In the genomic region with DNA sequence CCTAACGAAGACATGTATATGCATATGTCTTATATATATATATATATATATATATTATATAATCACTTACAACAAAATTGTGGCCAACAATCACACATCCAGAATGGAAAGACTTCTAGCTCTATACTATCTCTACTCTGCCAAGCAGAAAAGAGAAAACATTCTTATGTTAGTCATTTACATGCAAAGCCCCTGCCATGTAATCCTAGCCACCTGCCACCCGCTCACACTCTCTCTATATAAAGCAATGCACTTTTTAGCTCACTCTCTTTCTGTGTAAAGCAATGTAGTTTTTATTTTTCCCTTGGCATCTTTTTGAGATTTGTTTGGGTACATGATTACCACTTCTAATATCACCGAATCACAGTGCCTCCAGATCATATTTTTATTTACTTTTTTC, we compare ENCODE assay signal across 32 mouse cellular contexts.
"Had no signal": no experiment of that assay in that cellular context is flagged by ENCODE, and none has a peak within 500 bp of the region (broad histone marks: within the 10 kb centered on the region; RNA-seq: fewer than 3 reads in every experiment).

No protein-coding gene starts in this region.

- ATAC-seq: liver, embryonic 12.5 days; liver, postnatal 0 days; lung, postnatal 0 days; midbrain, embryonic 13.5 days; midbrain, embryonic 15.5 days; midbrain, embryonic 16.5 days had no signal

- H3K4me2 ChIP-seq: limb, embryonic 12.5 days; limb, embryonic 13.5 days; limb, embryonic 15.5 days; liver, embryonic 11.5 days; liver, embryonic 12.5 days; liver, embryonic 13.5 days; liver, embryonic 15.5 days; lung, embryonic 14.5 days; lung, embryonic 15.5 days; midbrain, embryonic 11.5 days; midbrain, embryonic 12.5 days; midbrain, embryonic 13.5 days; midbrain, embryonic 15.5 days; neural tube, embryonic 12.5 days had no signal

- H3K27me3 ChIP-seq: limb, embryonic 12.5 days; limb, embryonic 13.5 days; limb, embryonic 15.5 days; liver, embryonic 12.5 days; liver, embryonic 13.5 days; liver, embryonic 15.5 days; lung, embryonic 15.5 days; megakaryocyte, embryonic 14.5 days; midbrain, embryonic 12.5 days; midbrain, embryonic 13.5 days; midbrain, embryonic 15.5 days; neural tube, embryonic 12.5 days had no signal

- H3K4me1 ChIP-seq: limb, embryonic 10.5 days; limb, embryonic 12.5 days; limb, embryonic 13.5 days; limb, embryonic 15.5 days; liver, embryonic 12.5 days; liver, embryonic 13.5 days; liver, embryonic 15.5 days; lung, embryonic 15.5 days; megakaryocyte, embryonic 14.5 days; midbrain, embryonic 12.5 days; midbrain, embryonic 13.5 days; neural tube, embryonic 12.5 days had no signal

- DNase-seq: left cerebral cortex, postnatal 4 days; liver; liver, embryonic 13.5 days; liver, postnatal 0 days; lung, adult 18-20 months; lung, adult 2 months; lung, embryonic 14.5 days; lung, postnatal 10 days; lung, postnatal 14 days; lung, postnatal 36 days; lung, postnatal 4 days; midbrain, embryonic 14.5 days had no signal

- H3K4me3 ChIP-seq: limb, embryonic 10.5 days; limb, embryonic 12.5 days; limb, embryonic 13.5 days; limb, embryonic 15.5 days; liver, embryonic 12.5 days; liver, embryonic 13.5 days; liver, embryonic 15.5 days; lung, embryonic 15.5 days; megakaryocyte, embryonic 14.5 days; midbrain, embryonic 10.5 days; midbrain, embryonic 12.5 days; midbrain, embryonic 13.5 days; midbrain, embryonic 15.5 days; myocyte; neural tube, embryonic 12.5 days had no signal

- H3K27ac ChIP-seq: limb, embryonic 10.5 days; limb, embryonic 12.5 days; limb, embryonic 13.5 days; limb, embryonic 15.5 days; liver, embryonic 12.5 days; liver, embryonic 13.5 days; liver, embryonic 14.5 days; liver, embryonic 15.5 days; lung, embryonic 15.5 days; macrophage; midbrain, embryonic 10.5 days; midbrain, embryonic 12.5 days; midbrain, embryonic 13.5 days; midbrain, embryonic 15.5 days; neural tube, embryonic 12.5 days had no signal

- H3K36me3 ChIP-seq: limb, embryonic 10.5 days; limb, embryonic 12.5 days; limb, embryonic 13.5 days; limb, embryonic 15.5 days; liver, embryonic 12.5 days; liver, embryonic 13.5 days; liver, embryonic 15.5 days; lung, embryonic 15.5 days; midbrain, embryonic 10.5 days; midbrain, embryonic 12.5 days; midbrain, embryonic 13.5 days; midbrain, embryonic 15.5 days; neural tube, embryonic 12.5 days had no signal

- H3K9ac ChIP-seq: limb, embryonic 12.5 days; limb, embryonic 13.5 days; limb, embryonic 15.5 days; liver, embryonic 12.5 days; liver, embryonic 13.5 days; liver, embryonic 14.5 days; liver, embryonic 15.5 days; liver, postnatal 0 days; lung, embryonic 14.5 days; lung, embryonic 15.5 days; midbrain, embryonic 12.5 days; midbrain, embryonic 13.5 days; midbrain, embryonic 15.5 days; neural tube, embryonic 12.5 days had no signal

- H3K9me3 ChIP-seq: limb, embryonic 10.5 days; limb, embryonic 12.5 days; limb, embryonic 13.5 days; limb, embryonic 15.5 days; liver, embryonic 12.5 days; liver, embryonic 13.5 days; liver, embryonic 15.5 days; lung, embryonic 15.5 days; midbrain, embryonic 10.5 days; midbrain, embryonic 12.5 days; midbrain, embryonic 13.5 days; midbrain, embryonic 15.5 days; neural tube, embryonic 12.5 days had no signal
